Mouse (Mus musculus): Measurements from ENCODE around the gene Il1f9. TPM values are rescaled to one million over a fixed set of nuclear protein-coding genes. Genes with fewer than 3 reads are reported as not detected.
"Not testable (repeated sequence)": the region's sequence is repeated elsewhere in the genome, so short reads cannot be mapped to it uniquely, and the experiment has no call there.

Gene Il1f9
- polyA plus RNA-seq (2015; fragmentation: Nextera tagmentation; extraction: Ambion mirVana) = 0.40 and 0.49 TPM in 2 replicates

DNA sequence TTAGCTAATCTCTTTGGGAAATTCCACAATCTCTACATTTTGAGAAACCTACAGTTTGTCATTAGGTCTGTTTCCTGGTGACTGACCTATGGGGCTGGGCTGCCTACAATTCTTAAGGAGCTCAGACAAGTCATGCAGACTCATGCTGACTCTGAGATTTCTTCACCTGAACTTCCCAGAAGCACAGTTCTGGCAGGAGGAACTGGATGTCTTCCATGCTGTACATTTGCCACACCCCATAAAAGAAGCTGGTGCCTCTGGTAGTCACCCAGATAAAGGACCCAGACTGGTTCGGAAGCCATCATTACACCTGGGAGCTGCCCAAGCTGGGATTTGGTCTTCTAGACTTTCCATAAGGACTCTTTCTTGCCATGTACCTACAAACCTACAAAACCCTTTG, at the start of gene Il1f9:
Gene Il1f9, plus strand, starts transcription at position 301 of the 400 bp plus-strand sequence.
- H3K4me1 ChIP-seq (ENCODE audit: control insufficient read depth, insufficient read depth, low read length) = no peaks in the 10 kb centered on the region
- H3K27me3 ChIP-seq (ENCODE audit: control insufficient read depth, insufficient read depth, low read length) = no peaks in the 10 kb centered on the region
- no peak within 1 kb of the TSS for H3K27ac ChIP-seq (ENCODE audit: low read length)
- 77% methylated on average over 1 of the region's 1 CpGs for WGBS
- no peaks in the 10 kb centered on the region for H3K9me3 ChIP-seq (replicated peaks; ENCODE audit: control insufficient read depth, low read length)
- H3K9ac ChIP-seq (ENCODE audit: low read length) = no peak within 1 kb of the TSS
- no peak within 1 kb of the TSS for H3K4me3 ChIP-seq (replicated peaks; ENCODE audit: low read length)
- no peak within 1 kb of the TSS for H3K4me2 ChIP-seq (ENCODE audit: low read depth, low read length)
- no peak for ATAC-seq (ENCODE audit: insufficient read depth, low FRiP score)
- no peaks in the 10 kb centered on the region for H3K36me3 ChIP-seq (ENCODE audit: control insufficient read depth, insufficient read depth, low read length)

DNA sequence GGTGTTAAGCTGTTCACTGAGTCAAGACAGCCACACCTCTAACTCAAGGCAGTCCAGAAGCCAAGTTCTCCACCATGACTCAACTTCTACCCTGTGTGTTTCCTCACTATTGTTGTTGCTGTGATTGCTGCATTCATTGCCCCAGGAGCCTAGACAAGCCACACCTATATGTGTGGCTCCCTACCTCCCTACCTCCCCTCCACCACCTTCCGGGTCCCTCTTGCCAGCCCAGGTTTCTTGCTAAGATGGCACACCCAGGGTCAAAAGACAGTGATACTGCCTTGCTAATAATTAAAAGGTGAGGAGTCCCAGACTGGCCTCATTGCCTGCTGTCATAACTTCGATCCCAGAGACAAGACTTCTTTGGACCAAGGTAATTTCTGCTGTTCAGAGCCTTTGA, 33.4 kb upstream of the Il1f9 start, which contains the start of gene Il1f8:
Gene Il1f8, plus strand, starts transcription at position 301 of the 400 bp plus-strand sequence.
- Histone ChIP-seq H3K36me3 (ENCODE audit: control insufficient read depth, insufficient read depth, low read length) (no peaks in the 10 kb centered on the region), H3K9me3 (replicated peaks; ENCODE audit: control insufficient read depth, low read length) (no peaks in the 10 kb centered on the region), H3K27ac (ENCODE audit: low read length) (no peak within 1 kb of the TSS), H3K4me1 (ENCODE audit: control insufficient read depth, insufficient read depth, low read length) (no peaks in the 10 kb centered on the region), H3K27me3 (ENCODE audit: control insufficient read depth, insufficient read depth, low read length) (no peaks in the 10 kb centered on the region), H3K4me2 (ENCODE audit: low read depth, low read length) (no peak within 1 kb of the TSS), H3K4me3 (replicated peaks; ENCODE audit: low read length) (no peak within 1 kb of the TSS), H3K9ac (ENCODE audit: low read length) (no peak within 1 kb of the TSS)
- WGBS = 75% methylated on average over 2 of the region's 2 CpGs
- no peak for ATAC-seq (ENCODE audit: insufficient read depth, low FRiP score)

DNA sequence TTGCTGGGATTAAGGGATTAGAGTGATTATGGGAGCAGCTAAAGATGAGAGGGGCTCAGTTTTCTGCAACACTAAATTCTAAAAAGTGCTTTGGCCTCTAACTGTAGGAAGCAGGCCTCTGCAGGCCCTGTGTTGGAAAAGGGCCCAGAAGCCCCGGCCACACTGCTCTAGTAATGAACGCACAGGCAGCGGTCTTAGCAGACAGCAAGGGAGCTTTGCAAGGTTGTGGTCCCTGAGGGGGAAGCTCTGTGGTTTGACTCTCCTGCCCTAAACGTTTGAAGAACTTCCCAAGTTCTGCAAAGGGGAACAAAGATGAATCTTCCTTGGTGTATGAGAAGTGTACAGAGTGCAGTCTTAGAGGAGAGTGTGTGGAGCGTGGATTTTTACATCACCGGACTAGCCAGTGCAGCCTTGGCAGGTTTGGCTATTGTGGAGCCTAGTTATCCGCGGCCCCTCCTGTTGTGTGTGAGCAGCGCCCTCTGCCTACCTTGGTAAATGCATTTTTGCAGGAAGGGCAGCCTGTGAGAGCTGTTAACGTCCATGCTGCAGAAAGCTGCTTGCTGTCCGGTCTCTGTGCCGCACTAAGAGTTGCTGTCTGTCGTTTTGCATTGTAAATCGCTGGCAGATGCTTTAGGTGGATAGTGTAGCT, 4.5 kb upstream of the Il1f9 start:
- not testable (repeated sequence) for ATAC-seq (ENCODE audit: insufficient read depth, low FRiP score); H3K27ac ChIP-seq (ENCODE audit: low read length); H3K4me1 ChIP-seq (ENCODE audit: control insufficient read depth, insufficient read depth, low read length); H3K9ac ChIP-seq (ENCODE audit: low read length); H3K36me3 ChIP-seq (ENCODE audit: control insufficient read depth, insufficient read depth, low read length); H3K27me3 ChIP-seq (ENCODE audit: control insufficient read depth, insufficient read depth, low read length); H3K9me3 ChIP-seq (replicated peaks; ENCODE audit: control insufficient read depth, low read length)
- H3K4me3 ChIP-seq (replicated peaks; ENCODE audit: low read length) = peak overlapping the region; percentile 14; the same call in 1 of the 2 replicates
- 10% methylated on average over 14 of the region's 14 CpGs for WGBS
- H3K4me2 ChIP-seq (ENCODE audit: low read depth, low read length) = peak overlapping the region; percentile 38

- not testable (repeated sequence) for H3K9me3 ChIP-seq (replicated peaks; ENCODE audit: control insufficient read depth, low read length); H3K27me3 ChIP-seq (ENCODE audit: control insufficient read depth, insufficient read depth, low read length); ATAC-seq (ENCODE audit: insufficient read depth, low FRiP score); H3K36me3 ChIP-seq (ENCODE audit: control insufficient read depth, insufficient read depth, low read length); H3K27ac ChIP-seq (ENCODE audit: low read length); H3K9ac ChIP-seq (ENCODE audit: low read length); H3K4me3 ChIP-seq (replicated peaks; ENCODE audit: low read length); H3K4me1 ChIP-seq (ENCODE audit: control insufficient read depth, insufficient read depth, low read length)
- WGBS = 51% methylated on average over 13 of the region's 13 CpGs
- H3K4me2 ChIP-seq (ENCODE audit: low read depth, low read length) = peak overlapping the region; percentile 38; the same call in 1 of the 2 replicates
These were observed 3.7 kb upstream of the Il1f9 start for GRCm38 (mm10) chr2:24182423-24183147.

GRCm38 (mm10) chr2:24184092-24184491, 2.2 kb upstream of the Il1f9 start:
- H3K9me3 ChIP-seq (replicated peaks; ENCODE audit: control insufficient read depth, low read length); H3K4me2 ChIP-seq (ENCODE audit: low read depth, low read length); H3K27me3 ChIP-seq (ENCODE audit: control insufficient read depth, insufficient read depth, low read length); H3K4me3 ChIP-seq (replicated peaks; ENCODE audit: low read length); H3K9ac ChIP-seq (ENCODE audit: low read length); H3K36me3 ChIP-seq (ENCODE audit: control insufficient read depth, insufficient read depth, low read length); ATAC-seq (ENCODE audit: insufficient read depth, low FRiP score); H3K4me1 ChIP-seq (ENCODE audit: control insufficient read depth, insufficient read depth, low read length); H3K27ac ChIP-seq (ENCODE audit: low read length): not testable (repeated sequence)

GRCm38 (mm10) chr2:24187585-24187984, 1.3 kb downstream of the Il1f9 start:
- H3K9me3 ChIP-seq (replicated peaks; ENCODE audit: control insufficient read depth, low read length) = no peaks in the 10 kb centered on the region
- H3K4me1 ChIP-seq (ENCODE audit: control insufficient read depth, insufficient read depth, low read length) = no peaks in the 10 kb centered on the region
- no peak overlapping the region for H3K4me3 ChIP-seq (replicated peaks; ENCODE audit: low read length)
- H3K36me3 ChIP-seq (ENCODE audit: control insufficient read depth, insufficient read depth, low read length) = no peaks in the 10 kb centered on the region
- no peak overlapping the region for H3K9ac ChIP-seq (ENCODE audit: low read length)
- no peak overlapping the region for H3K27ac ChIP-seq (ENCODE audit: low read length)
- no peak for ATAC-seq (ENCODE audit: insufficient read depth, low FRiP score)
- no peak overlapping the region for H3K4me2 ChIP-seq (ENCODE audit: low read depth, low read length)
- 57% methylated on average over 6 of the region's 6 CpGs for WGBS
- no peaks in the 10 kb centered on the region for H3K27me3 ChIP-seq (ENCODE audit: control insufficient read depth, insufficient read depth, low read length)

DNA sequence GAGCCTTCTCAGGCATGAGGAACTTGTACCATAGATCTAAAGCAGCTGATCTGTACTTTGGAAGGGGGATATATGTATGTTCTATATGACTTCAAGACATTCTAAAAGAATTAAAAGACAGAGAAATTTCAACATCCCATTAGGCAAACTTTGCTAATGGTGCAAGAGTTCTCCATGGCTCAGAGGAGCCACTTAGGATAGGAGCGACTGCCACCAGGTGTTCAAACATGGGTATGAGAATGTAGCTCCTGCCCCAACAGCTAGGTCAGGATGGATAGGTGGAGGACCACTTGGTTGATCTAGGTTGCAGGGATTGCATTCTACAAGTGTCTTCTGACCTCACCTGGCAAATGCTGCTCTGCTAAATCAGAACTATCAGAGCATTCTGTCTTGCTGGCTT, 1.9 kb downstream of the Il1f9 start:
- WGBS = 64% methylated on average over 1 of the region's 1 CpGs
- no peak for ATAC-seq (ENCODE audit: insufficient read depth, low FRiP score)
- Histone ChIP-seq H3K4me1 (ENCODE audit: control insufficient read depth, insufficient read depth, low read length) (no peaks in the 10 kb centered on the region), H3K9ac (ENCODE audit: low read length) (no peak overlapping the region), H3K9me3 (replicated peaks; ENCODE audit: control insufficient read depth, low read length) (no peaks in the 10 kb centered on the region), H3K4me3 (replicated peaks; ENCODE audit: low read length) (no peak overlapping the region), H3K36me3 (ENCODE audit: control insufficient read depth, insufficient read depth, low read length) (no peaks in the 10 kb centered on the region), H3K27me3 (ENCODE audit: control insufficient read depth, insufficient read depth, low read length) (no peaks in the 10 kb centered on the region), H3K4me2 (ENCODE audit: low read depth, low read length) (no peak overlapping the region), H3K27ac (ENCODE audit: low read length) (no peak overlapping the region)

GRCm38 (mm10) chr2:24215118-24215517, 28.8 kb downstream of the Il1f9 start, which contains the start of gene Il1f6:
Gene Il1f6 (plus strand): TSS chr2:24215418.
- Histone ChIP-seq H3K4me3 (replicated peaks; ENCODE audit: low read length) (no peak within 1 kb of the TSS), H3K27me3 (ENCODE audit: control insufficient read depth, insufficient read depth, low read length) (no peaks in the 10 kb centered on the region), H3K27ac (ENCODE audit: low read length) (no peak within 1 kb of the TSS), H3K9ac (ENCODE audit: low read length) (no peak within 1 kb of the TSS), H3K4me2 (ENCODE audit: low read depth, low read length) (no peak within 1 kb of the TSS), H3K4me1 (ENCODE audit: control insufficient read depth, insufficient read depth, low read length) (no peaks in the 10 kb centered on the region), H3K36me3 (ENCODE audit: control insufficient read depth, insufficient read depth, low read length) (no peaks in the 10 kb centered on the region), H3K9me3 (replicated peaks; ENCODE audit: control insufficient read depth, low read length) (no peaks in the 10 kb centered on the region)
- ATAC-seq (ENCODE audit: insufficient read depth, low FRiP score) = no peak
- WGBS = 83% methylated on average over 2 of the region's 2 CpGs

- H3K36me3 ChIP-seq (ENCODE audit: control insufficient read depth, insufficient read depth, low read length) = no peaks in the 10 kb centered on the region
- no peak overlapping the region for H3K4me2 ChIP-seq (ENCODE audit: low read depth, low read length)
- no peaks in the 10 kb centered on the region for H3K27me3 ChIP-seq (ENCODE audit: control insufficient read depth, insufficient read depth, low read length)
- no peak overlapping the region for H3K9ac ChIP-seq (ENCODE audit: low read length)
- H3K4me1 ChIP-seq (ENCODE audit: control insufficient read depth, insufficient read depth, low read length) = no peaks in the 10 kb centered on the region
- no peak for ATAC-seq (ENCODE audit: insufficient read depth, low FRiP score)
- 74% methylated on average over 2 of the region's 2 CpGs for WGBS
- no peak overlapping the region for H3K27ac ChIP-seq (ENCODE audit: low read length)
- no peak overlapping the region for H3K4me3 ChIP-seq (replicated peaks; ENCODE audit: low read length)
- no peaks in the 10 kb centered on the region for H3K9me3 ChIP-seq (replicated peaks; ENCODE audit: control insufficient read depth, low read length)
These were observed 40.9 kb downstream of the Il1f9 start for GRCm38 (mm10) chr2:24227191-24227590.

Data from stomach, embryonic 16.5 days (tissue).